Mouse (Mus musculus) midbrain, postnatal 0 days (tissue): ENCODE data around the gene Ociad1. TPM values are rescaled to one million over a fixed set of nuclear protein-coding genes. Genes with fewer than 3 reads are reported as not detected.
A peak's percentile ranks its signal among the peaks of the same experiment; 100 is the strongest.

ENCODE experiments used
- ATAC-seq: fragments of 200-750 bp; cut with Nextera tagmentation; 2 replicates; pipeline ENCODE4 v1.8.0; 2017; ENCODE audit warnings: moderate number of reproducible peaks, mild to moderate bottlenecking, moderate TSS enrichment, moderate library complexity; ENCODE audit not compliant: low FRiP score
- DNase-seq: peaks from one replicate; pipeline ENCODE4 v3.0.0-alpha.2; 2015; ENCODE audit warnings: low spot score
- H3K27ac ChIP-seq: fragments of 300-500 bp; sonication (generic); 2 replicates; pipeline ENCODE4 v1.5.1; 2014; ENCODE audit warnings: low read depth, mild to moderate bottlenecking, low read length, mixed read lengths
- H3K27me3 ChIP-seq: fragments of 300-500 bp; sonication (generic); 2 replicates; pipeline ENCODE4 v1.6.1; 2014; ENCODE audit warnings: low read length, control low read depth, mixed read lengths; ENCODE audit not compliant: insufficient read depth
- H3K36me3 ChIP-seq: fragments of 300-500 bp; sonication (generic); 2 replicates; pipeline ENCODE4 v1.6.1; 2014; ENCODE audit warnings: low read length, control low read depth, mixed read lengths; ENCODE audit not compliant: insufficient read depth
- H3K4me1 ChIP-seq: fragments of 300-500 bp; sonication (generic); 2 replicates; pipeline ENCODE4 v1.6.1; 2014; ENCODE audit warnings: mild to moderate bottlenecking, control low read depth, antibody characterized with exemption, low read length, mixed read lengths; ENCODE audit not compliant: insufficient read depth
- H3K4me2 ChIP-seq: fragments of 300-500 bp; sonication (generic); 2 replicates; pipeline ENCODE4 v1.6.1; 2014; ENCODE audit warnings: low read depth, mild to moderate bottlenecking, low read length, mixed read lengths; ENCODE audit not compliant: poor library complexity, severe bottlenecking
- H3K4me3 ChIP-seq: fragments of 300-500 bp; sonication (generic); 2 replicates; pipeline ENCODE4 v1.5.1; 2014; ENCODE audit warnings: low read depth, mild to moderate bottlenecking, low read length, moderate library complexity
- H3K9ac ChIP-seq: fragments of 300-500 bp; sonication (generic); replicated peaks from 2 replicates; pipeline ENCODE4 v1.6.1; 2014; ENCODE audit warnings: mild to moderate bottlenecking, low read length, moderate library complexity, mixed read lengths; ENCODE audit not compliant: poor library complexity, severe bottlenecking
- H3K9me3 ChIP-seq: fragments of 300-500 bp; sonication (generic); 2 replicates; pipeline ENCODE4 v1.6.1; 2016; ENCODE audit warnings: low read length, control low read depth
- CTCF ChIP-seq: IDR thresholded peaks from 2 replicates; pipeline ENCODE4 v1.5.1; 2016; ENCODE audit warnings: antibody characterized with exemption, mild to moderate bottlenecking
- WGBS: fragments of 180-500 bp; shearing (Covaris S2); extraction: QIAGEN DNeasy Blood & Tissue Kit; methylation state at CpG from one replicate; pipeline ENCODE4 v1.1.7; 2014; 5-methylcytosine and 5-hydroxymethylcytosine counted together
- polyA plus RNA-seq: library from polyadenylated mRNA; unstranded; fragments of >200 nt; fragmentation: Nextera tagmentation; extraction: Ambion mirVana; gene quantifications from 2 replicates; pipeline ENCODE4 v1.2.1, GENCODE M21; 2015
- total RNA-seq: library from RNA; depleted of rRNA; stranded (reverse); fragments of >200 nt; gene quantifications from 2 replicates; pipeline ENCODE4 v1.2.3, GENCODE M21; 2014

Gene Ociad1
- total and polyA plus RNA-seq, 2 experiments from 2014 or later = 195 to 399 TPM

GRCm38 (mm10) chr5:73353978-73354377 lies 61.4 kb downstream of the Ociad1 start:
- DNase-seq (no peak), ATAC-seq (no peak)
- Histone ChIP-seq H3K36me3 (no peaks in the 10 kb centered on the region), H3K4me2 (no peak overlapping the region), H3K9ac (no peak overlapping the region), H3K27me3 (no peaks in the 10 kb centered on the region), H3K27ac (no peak overlapping the region), H3K4me1 (no peaks in the 10 kb centered on the region), H3K4me3 (no peak overlapping the region), H3K9me3 (no peaks in the 10 kb centered on the region)
- 40% methylated on average over 3 of the region's 3 CpGs for WGBS
- no peak for TF ChIP-seq CTCF

GRCm38 (mm10) chr5:73355393-73355792 lies 62.8 kb downstream of the Ociad1 start:
- DNase-seq = no peak
- H3K9ac ChIP-seq = no peak overlapping the region

DNA sequence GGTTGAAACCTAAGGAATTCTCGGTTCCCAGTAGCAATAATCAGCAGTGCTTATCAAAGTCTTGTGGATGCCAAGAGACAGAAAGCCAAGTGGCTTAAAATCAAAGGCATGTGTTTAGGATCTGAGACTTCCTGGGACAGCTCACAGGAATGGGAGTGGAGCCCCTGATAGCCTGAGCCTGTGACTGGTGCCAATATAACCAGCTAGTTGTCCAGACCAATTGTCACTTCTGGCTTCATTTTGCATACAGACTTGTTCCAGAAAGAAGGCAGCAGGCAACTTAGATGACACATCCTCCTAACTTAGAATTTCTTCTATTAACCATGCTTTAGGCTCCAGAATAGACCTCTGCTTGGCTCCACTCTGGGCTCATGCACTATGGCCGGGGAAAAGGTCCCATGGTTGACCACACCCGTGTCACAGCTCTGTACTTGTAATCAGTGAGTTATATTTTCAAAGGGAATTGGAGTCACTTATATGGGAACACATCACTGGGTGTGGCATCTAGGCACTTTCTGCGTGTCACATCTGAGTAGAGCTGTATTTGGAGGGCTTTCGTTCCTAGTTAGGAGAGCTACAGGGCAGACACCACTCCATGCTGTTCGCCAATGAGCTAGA lies 66.7 kb downstream of the Ociad1 start:
- no peak overlapping the region for H3K4me3 ChIP-seq
- no peaks in the 10 kb centered on the region for H3K9me3 ChIP-seq
- no peaks in the 10 kb centered on the region for H3K36me3 ChIP-seq

More at GRCm38 (mm10) chr5:73355393-73355792, 62.8 kb downstream of the Ociad1 start:
- no peaks in the 10 kb centered on the region for H3K9me3 ChIP-seq
- H3K36me3 ChIP-seq = no peaks in the 10 kb centered on the region
- H3K27ac ChIP-seq = no peak overlapping the region
- no peak for TF ChIP-seq CTCF
- no peak for ATAC-seq
- no peak overlapping the region for H3K4me3 ChIP-seq
- WGBS = 78% methylated on average over 5 of the region's 5 CpGs
- H3K4me2 ChIP-seq = no peak overlapping the region
- no peaks in the 10 kb centered on the region for H3K4me1 ChIP-seq
- no peaks in the 10 kb centered on the region for H3K27me3 ChIP-seq

DNA sequence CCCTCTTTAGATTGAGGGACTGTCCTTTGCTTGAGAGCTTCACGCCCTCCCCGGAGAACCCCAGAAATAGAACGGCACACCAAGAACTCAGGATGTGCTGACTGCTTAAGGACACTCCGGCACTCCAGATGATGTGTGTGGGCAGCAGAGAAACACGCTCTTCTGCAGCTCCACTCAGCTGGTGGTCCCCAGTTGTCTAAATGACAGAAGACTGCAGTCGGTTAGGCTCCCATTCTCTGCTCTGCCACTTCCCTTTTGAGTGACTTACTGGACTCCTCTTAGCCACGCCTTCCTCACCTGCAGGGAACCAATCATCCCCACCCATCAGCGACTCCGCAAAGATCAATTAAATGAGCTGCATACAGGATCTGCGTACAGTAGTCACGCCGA lies 67.2 kb downstream of the Ociad1 start:
- no peak for ATAC-seq
- H3K4me2 ChIP-seq = peak overlapping the region; percentile 8; the same call in 1 of the 2 replicates
- 44% methylated on average over 12 of the region's 12 CpGs for WGBS
- TF ChIP-seq CTCF = no peak
- DNase-seq = no peak
- H3K9ac ChIP-seq = no peak overlapping the region
- H3K36me3 ChIP-seq = no peaks in the 10 kb centered on the region
- H3K27ac ChIP-seq = no peak overlapping the region
- no peaks in the 10 kb centered on the region for H3K27me3 ChIP-seq
- no peaks in the 10 kb centered on the region for H3K9me3 ChIP-seq
- no peak overlapping the region for H3K4me3 ChIP-seq
- H3K4me1 ChIP-seq = no peaks in the 10 kb centered on the region

More for the DNA sequence above, 66.7 kb downstream of the Ociad1 start:
- DNase-seq (no peak), ATAC-seq (no peak)
- no peak overlapping the region for H3K27ac ChIP-seq
- no peaks in the 10 kb centered on the region for H3K4me1 ChIP-seq
- TF ChIP-seq CTCF = no peak
- WGBS = 86% methylated on average over 6 of the region's 6 CpGs
- H3K4me2 ChIP-seq = no peak overlapping the region
- H3K9ac ChIP-seq = no peak overlapping the region
- H3K27me3 ChIP-seq = no peaks in the 10 kb centered on the region

GRCm38 (mm10) chr5:73360240-73360639 lies 67.7 kb downstream of the Ociad1 start:
- H3K9ac ChIP-seq = no peak overlapping the region
- DNase-seq = no peak
- H3K4me3 ChIP-seq = no peak overlapping the region
- no peaks in the 10 kb centered on the region for H3K36me3 ChIP-seq
- no peaks in the 10 kb centered on the region for H3K27me3 ChIP-seq
- 29% methylated on average over 12 of the region's 12 CpGs for WGBS
- no peak overlapping the region for H3K27ac ChIP-seq
- no peaks in the 10 kb centered on the region for H3K4me1 ChIP-seq
- peak overlapping the region; percentile 8; the same call in 1 of the 2 replicates for H3K4me2 ChIP-seq
- TF ChIP-seq CTCF = no peak
- ATAC-seq = no peak
- H3K9me3 ChIP-seq = no peaks in the 10 kb centered on the region

GRCm38 (mm10) chr5:73362338-73362737 lies 69.8 kb downstream of the Ociad1 start:
- no peak for TF ChIP-seq CTCF
- H3K9me3 ChIP-seq = no peaks in the 10 kb centered on the region
- no peaks in the 10 kb centered on the region for H3K36me3 ChIP-seq
- H3K9ac ChIP-seq = no peak overlapping the region
- WGBS = 83% methylated on average over 7 of the region's 7 CpGs
- no peaks in the 10 kb centered on the region for H3K4me1 ChIP-seq
- no peak overlapping the region for H3K4me3 ChIP-seq
- no peak overlapping the region for H3K4me2 ChIP-seq
- no peaks in the 10 kb centered on the region for H3K27me3 ChIP-seq
- no peak for ATAC-seq
- H3K27ac ChIP-seq = no peak overlapping the region
- no peak for DNase-seq
